Mouse (Mus musculus): ENCODE data around the gene Hlcs. TPM values are rescaled to one million over a fixed set of nuclear protein-coding genes. Genes with fewer than 3 reads are reported as not detected.

Hlcs gene
- polyA plus RNA-seq, 1 experiment: 6.6 TPM

DNA sequence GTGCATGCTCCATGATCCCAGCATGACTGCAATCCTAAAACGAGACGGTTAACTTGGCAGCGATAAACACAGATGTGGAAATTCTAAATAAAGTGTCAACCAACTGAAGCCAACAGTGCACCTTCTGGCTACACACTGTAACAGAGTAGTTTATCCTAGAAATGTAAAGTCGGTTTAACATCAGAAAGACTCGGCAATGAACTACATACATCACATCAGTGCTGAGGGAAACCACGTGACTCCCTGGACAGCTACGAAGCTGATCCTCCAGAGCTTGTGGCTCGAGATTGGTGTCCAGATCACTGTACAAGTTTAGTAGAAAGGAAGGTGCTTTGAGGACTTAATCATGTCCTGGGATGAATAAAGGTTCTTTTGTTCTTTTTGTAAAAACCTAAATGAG, 155.6 kb downstream of the Hlcs start:
- no peak overlapping the region for H3K27ac ChIP-seq (replicated peaks; ENCODE audit: low read depth, low read length)

GRCm38 (mm10) chr16:94155041-94155653, 158.2 kb downstream of the Hlcs start:
- Histone ChIP-seq H3K4me1 (ENCODE audit: control insufficient read depth, insufficient read depth, insufficient read length, low read length) (no peaks in the 10 kb centered on the region), H3K4me3 (ENCODE audit: insufficient read depth, low read depth, low read length) (no peak overlapping the region), H3K27ac (replicated peaks; ENCODE audit: low read depth, low read length) (no peak overlapping the region)

More for the DNA sequence above, 155.6 kb downstream of the Hlcs start:
- Histone ChIP-seq H3K4me3 (ENCODE audit: insufficient read depth, low read depth, low read length) (no peak overlapping the region), H3K4me1 (ENCODE audit: control insufficient read depth, insufficient read depth, insufficient read length, low read length) (0 out of 2 replicates have a peak, but pooled peaks cover 3% of the 10 kb centered on the region)

GRCm38 (mm10) chr16:94150125-94151103, 163.0 kb downstream of the Hlcs start:
- Histone ChIP-seq H3K4me3 (ENCODE audit: insufficient read depth, low read depth, low read length) (no peak overlapping the region), H3K4me1 (ENCODE audit: control insufficient read depth, insufficient read depth, insufficient read length, low read length) (peaks cover 4% of the 10 kb centered on the region; the same call in 1 of the 2 replicates), H3K27ac (replicated peaks; ENCODE audit: low read depth, low read length) (no peak overlapping the region)

DNA sequence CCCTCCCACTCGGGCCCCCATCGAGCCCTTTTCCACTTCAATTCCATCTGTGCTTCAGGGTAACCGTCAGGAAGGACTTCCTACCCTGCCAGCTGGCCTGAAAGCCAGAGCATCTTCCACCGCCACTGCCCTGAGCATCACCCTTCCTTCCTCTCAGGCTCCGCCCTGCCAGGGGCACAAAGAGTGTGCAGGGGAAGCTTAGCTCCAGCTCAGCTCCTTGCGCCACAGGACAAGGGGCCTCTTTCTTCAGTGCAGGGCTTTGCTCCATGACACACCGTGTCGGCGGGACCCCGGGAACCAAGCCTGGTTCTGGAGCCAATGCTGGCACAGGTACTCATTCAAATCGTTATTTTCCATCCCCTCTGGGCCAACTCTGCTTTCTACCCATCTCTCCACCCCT, 165.2 kb downstream of the Hlcs start:
- no peak overlapping the region for H3K4me3 ChIP-seq (ENCODE audit: insufficient read depth, low read depth, low read length)
- H3K27ac ChIP-seq (replicated peaks; ENCODE audit: low read depth, low read length): no peak overlapping the region
- peaks cover 4% of the 10 kb centered on the region; the same call in 1 of the 2 replicates for H3K4me1 ChIP-seq (ENCODE audit: control insufficient read depth, insufficient read depth, insufficient read length, low read length)

- H3K4me3 ChIP-seq (ENCODE audit: insufficient read depth, low read depth, low read length): no peak overlapping the region
- H3K27ac ChIP-seq (replicated peaks; ENCODE audit: low read depth, low read length): no peak overlapping the region
- peaks cover 7% of the 10 kb centered on the region for H3K4me1 ChIP-seq (ENCODE audit: control insufficient read depth, insufficient read depth, insufficient read length, low read length)
Observed at GRCm38 (mm10) chr16:94143325-94143724, 170.0 kb downstream of the Hlcs start.

GRCm38 (mm10) chr16:94140746-94141145, 172.6 kb downstream of the Hlcs start:
- Histone ChIP-seq H3K27ac (replicated peaks; ENCODE audit: low read depth, low read length) (no peak overlapping the region), H3K4me1 (ENCODE audit: control insufficient read depth, insufficient read depth, insufficient read length, low read length) (peaks cover 3% of the 10 kb centered on the region; the same call in 1 of the 2 replicates), H3K4me3 (ENCODE audit: insufficient read depth, low read depth, low read length) (no peak overlapping the region)

- H3K4me1 ChIP-seq (ENCODE audit: control insufficient read depth, insufficient read depth, insufficient read length, low read length): no peaks in the 10 kb centered on the region
- H3K4me3 ChIP-seq (ENCODE audit: insufficient read depth, low read depth, low read length): no peak overlapping the region
- no peak overlapping the region for H3K27ac ChIP-seq (replicated peaks; ENCODE audit: low read depth, low read length)
Observed at GRCm38 (mm10) chr16:94134218-94134617, 179.2 kb downstream of the Hlcs start.

DNA sequence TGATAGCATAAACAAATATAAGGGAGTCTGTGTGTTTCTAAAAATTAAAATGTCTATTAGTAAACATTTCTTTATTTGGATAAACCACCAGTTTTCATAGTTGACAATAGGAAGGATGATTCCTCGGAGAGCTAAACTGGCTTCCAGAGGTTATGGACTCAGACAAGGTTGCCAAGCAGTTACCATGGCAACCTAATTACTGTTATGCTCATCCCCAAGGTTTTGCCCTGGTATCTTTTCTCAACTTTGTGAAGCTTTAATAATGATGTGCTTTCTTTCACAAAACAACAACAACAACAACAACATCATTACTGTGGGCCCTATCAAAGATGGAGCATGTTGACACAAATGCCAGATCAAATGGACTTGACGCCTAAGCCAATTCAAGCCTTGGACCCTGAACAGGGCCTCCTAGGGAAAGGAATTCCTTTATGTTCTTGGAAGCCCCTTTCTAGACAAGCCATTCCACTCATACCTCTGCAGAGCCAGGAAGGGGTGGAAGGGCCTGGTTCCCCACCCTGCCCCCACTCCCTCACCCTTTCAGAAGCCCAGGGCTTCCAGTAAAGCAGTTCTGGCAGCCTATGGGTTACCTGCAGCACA, 185.0 kb downstream of the Hlcs start:
- no peak overlapping the region for H3K27ac ChIP-seq (replicated peaks; ENCODE audit: low read depth, low read length)
- no peak overlapping the region for H3K4me3 ChIP-seq (ENCODE audit: insufficient read depth, low read depth, low read length)
- no peaks in the 10 kb centered on the region for H3K4me1 ChIP-seq (ENCODE audit: control insufficient read depth, insufficient read depth, insufficient read length, low read length)

DNA sequence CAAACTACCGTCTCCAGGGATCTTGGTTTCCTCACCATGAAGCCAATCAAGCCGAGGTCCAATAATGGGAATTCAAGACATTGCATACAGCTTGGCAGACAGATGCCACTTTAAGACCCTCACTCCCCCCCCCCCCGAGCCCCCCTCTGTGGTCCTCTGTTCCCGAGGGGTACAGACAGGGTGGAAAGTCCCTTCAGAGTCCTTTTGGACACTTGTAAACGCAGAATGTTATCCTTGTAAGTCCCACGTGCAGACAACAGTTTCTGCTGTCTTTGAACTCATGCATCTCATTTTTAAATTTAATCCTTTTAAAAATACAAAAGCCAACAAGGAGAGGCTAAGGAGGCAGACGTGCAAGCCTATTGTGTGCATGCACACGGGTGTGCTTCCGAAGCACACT, 187.2 kb downstream of the Hlcs start:
- Histone ChIP-seq H3K27ac (replicated peaks; ENCODE audit: low read depth, low read length) (no peak overlapping the region), H3K4me3 (ENCODE audit: insufficient read depth, low read depth, low read length) (no peak overlapping the region), H3K4me1 (ENCODE audit: control insufficient read depth, insufficient read depth, insufficient read length, low read length) (no peaks in the 10 kb centered on the region)

DNA sequence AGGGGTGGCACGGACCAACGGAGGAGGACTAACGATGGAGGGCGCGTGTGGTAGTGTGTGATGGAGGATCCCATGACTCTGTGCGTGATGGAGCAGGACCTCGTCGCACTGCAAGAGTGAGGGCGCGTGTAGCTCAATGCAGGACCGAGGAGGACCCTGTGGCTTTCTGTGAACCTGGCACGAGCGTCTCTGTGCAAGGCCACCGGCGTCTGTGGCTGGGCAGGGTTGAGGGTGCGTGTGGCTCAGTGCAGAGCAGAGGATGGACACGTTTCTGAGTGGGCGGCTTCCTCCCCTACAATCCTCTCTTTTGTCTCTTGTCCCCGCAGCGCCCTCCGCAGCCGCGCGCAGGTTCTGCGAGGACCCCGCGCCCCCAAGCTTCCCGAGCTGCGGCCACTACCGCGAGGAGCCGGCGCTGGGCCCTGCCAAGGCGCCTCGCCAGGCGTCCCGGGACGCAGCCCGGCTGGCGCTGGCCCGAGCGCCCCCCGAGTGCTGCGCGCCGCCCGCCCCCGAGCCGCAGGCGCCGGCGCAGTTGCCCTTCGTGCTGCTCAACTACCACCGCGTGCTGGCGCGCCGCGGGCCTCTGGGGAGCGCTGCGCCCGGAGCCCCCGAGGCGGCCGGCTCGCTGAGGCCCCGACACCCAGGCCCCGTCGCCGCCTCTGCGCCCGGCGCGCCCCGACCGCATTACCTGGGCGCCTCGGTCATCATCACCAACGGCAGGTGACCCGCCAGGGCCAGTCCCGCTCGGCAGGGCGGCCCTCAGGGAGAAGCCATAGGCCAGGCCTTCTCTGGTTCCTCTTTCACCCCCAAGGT, 188.0 kb downstream of the Hlcs start:
- H3K4me1 ChIP-seq (ENCODE audit: control insufficient read depth, insufficient read depth, insufficient read length, low read length): no peaks in the 10 kb centered on the region
- H3K4me3 ChIP-seq (ENCODE audit: insufficient read depth, low read depth, low read length): no peak overlapping the region
- H3K27ac ChIP-seq (replicated peaks; ENCODE audit: low read depth, low read length): no peak overlapping the region

GRCm38 (mm10) chr16:94123247-94123646, 190.1 kb downstream of the Hlcs start:
- Histone ChIP-seq H3K4me3 (ENCODE audit: insufficient read depth, low read depth, low read length) (no peak overlapping the region), H3K27ac (replicated peaks; ENCODE audit: low read depth, low read length) (no peak overlapping the region), H3K4me1 (ENCODE audit: control insufficient read depth, insufficient read depth, insufficient read length, low read length) (no peaks in the 10 kb centered on the region)

DNA sequence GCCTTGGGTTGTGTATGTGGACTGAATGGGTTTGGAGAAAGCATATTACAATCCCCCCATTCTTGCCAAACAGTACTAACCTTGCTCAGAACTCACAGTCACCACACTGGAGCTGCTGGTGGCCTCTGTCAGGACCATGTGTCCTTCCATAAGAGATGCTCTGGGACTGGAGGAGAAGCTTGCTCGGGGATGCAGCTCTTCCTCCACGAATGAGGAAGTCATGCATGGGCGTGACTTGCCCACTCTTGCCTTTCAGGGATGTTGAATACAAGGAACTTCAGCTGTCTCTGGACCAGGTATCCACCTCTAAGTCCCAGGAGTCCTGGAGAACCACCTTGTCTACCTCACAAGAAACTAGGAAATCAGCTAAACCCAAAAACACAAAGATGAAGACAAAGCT, 191.0 kb downstream of the Hlcs start:
- Histone ChIP-seq H3K27ac (replicated peaks; ENCODE audit: low read depth, low read length) (no peak overlapping the region), H3K4me3 (ENCODE audit: insufficient read depth, low read depth, low read length) (no peak overlapping the region), H3K4me1 (ENCODE audit: control insufficient read depth, insufficient read depth, insufficient read length, low read length) (no peaks in the 10 kb centered on the region)

DNA sequence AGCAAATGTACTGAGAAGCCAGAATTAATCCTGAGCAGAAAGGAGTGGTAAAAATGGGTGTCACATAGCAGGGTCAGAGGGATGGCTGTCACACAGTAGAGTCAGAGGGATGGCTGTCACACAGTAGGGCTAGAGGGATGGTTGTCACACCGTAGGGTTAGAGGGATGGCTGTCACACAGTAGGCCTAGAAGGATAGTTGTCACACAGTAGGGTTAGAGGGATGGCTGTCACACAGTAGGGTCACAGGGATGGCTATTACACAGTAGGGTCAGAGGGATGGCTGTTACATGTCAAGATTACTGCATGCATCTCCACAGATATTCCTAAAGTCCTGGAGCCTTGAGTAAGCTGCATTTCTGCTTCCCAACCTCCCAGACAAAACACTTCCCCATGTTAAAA, 195.0 kb downstream of the Hlcs start:
- Histone ChIP-seq H3K4me3 (ENCODE audit: insufficient read depth, low read depth, low read length) (no peak overlapping the region), H3K4me1 (ENCODE audit: control insufficient read depth, insufficient read depth, insufficient read length, low read length) (no peaks in the 10 kb centered on the region), H3K27ac (replicated peaks; ENCODE audit: low read depth, low read length) (no peak overlapping the region)

DNA sequence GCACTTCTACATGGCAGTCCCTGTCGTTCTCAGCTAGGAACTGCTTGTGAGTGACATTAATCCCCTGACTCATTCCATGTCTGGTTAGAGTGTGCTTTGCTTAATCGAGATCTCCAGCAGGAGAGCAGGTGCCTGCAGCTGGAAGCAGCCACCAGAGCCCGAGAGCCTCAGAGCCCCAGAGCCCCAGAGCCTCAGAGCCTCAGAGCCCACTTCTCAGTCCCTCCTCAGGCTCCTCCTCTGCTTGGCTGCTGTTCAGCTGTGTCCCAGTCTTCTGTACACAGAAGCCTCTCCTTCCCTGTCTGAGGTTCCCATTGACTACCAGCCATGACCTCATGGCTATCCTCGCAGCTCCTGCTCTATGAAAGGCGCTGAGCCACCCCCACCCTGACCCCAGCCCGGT, 196.0 kb downstream of the Hlcs start:
- no peak overlapping the region for H3K4me3 ChIP-seq (ENCODE audit: insufficient read depth, low read depth, low read length)
- no peak overlapping the region for H3K27ac ChIP-seq (replicated peaks; ENCODE audit: low read depth, low read length)
- H3K4me1 ChIP-seq (ENCODE audit: control insufficient read depth, insufficient read depth, insufficient read length, low read length): no peaks in the 10 kb centered on the region

GRCm38 (mm10) chr16:94114693-94115092, 198.7 kb downstream of the Hlcs start:
- no peaks in the 10 kb centered on the region for H3K4me1 ChIP-seq (ENCODE audit: control insufficient read depth, insufficient read depth, insufficient read length, low read length)
- no peak overlapping the region for H3K27ac ChIP-seq (replicated peaks; ENCODE audit: low read depth, low read length)
- no peak overlapping the region for H3K4me3 ChIP-seq (ENCODE audit: insufficient read depth, low read depth, low read length)
